Mouse (Mus musculus) lung, postnatal 25 days (tissue): ENCODE measurements at regions not wholly inside any gene's neighbourhood (a gene's known extent, or its start where the extent isn't known, plus 50 kb on each side); places are given as distances from the start of the nearest gene placed in this dataset.

Source experiments
- DNase-seq: peaks from one replicate; pipeline ENCODE4 v3.0.0; 2022; ENCODE audit warnings: low spot score

DNA sequence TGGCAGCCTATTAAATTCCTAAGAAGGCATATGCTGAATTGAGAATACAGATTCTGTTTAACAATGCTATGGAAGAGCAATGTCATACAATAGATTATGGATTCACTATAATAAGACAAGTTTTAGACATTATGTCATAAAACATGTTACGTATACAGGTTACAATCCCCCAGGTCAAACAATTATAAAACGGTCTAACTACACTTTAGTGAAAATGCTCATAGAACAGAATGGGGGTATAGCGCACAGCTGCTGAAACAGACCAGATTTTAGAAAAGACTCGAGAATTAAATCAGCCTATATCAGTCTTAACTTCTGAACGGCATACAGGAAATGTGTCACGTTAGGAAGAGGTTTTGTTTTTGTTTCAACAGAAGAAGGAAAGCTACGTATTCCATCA is 660.5 kb upstream of the Sel1l start:
- DNase-seq, result no peak

DNA sequence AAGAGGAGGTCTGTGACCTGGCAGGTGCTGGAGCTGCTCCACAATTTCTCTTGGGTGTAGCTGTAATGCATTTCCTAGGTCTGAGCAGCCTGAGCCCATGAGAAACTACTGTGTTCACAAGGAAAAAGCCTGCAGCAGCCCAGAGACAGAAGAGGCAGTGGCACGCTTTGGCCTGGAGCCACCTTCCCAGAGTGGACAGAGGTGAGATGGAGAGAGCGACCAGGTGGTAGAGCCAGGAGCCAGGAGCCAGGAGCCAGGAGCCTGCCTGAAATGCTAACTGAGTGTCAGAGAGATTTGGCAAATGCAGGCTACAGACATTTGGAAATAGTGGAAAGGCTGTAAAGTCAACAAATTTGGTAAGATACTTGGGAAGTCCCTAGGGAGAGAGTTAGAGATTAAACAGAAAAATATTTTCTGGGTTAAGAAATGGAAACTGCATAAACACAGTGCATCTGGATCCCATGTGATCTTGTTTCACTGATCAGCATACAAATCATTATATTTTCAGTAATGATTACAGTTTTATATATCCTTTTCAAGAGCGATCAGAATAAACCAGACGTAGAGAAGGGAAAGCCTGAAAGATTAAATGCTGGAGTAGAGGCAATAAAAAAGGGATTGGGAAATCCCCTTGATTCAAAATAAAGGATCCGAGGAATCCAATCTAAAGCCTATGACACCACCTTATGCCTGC is 660.0 kb upstream of the Sel1l start:
- DNase-seq, result no peak

GRCm38 (mm10) chr12:92483984-92484383 is 635.0 kb upstream of the Sel1l start:
- DNase-seq, result no peak

GRCm38 (mm10) chr12:92474293-92475062 is 625.5 kb upstream of the Sel1l start:
- DNase-seq, result no peak

GRCm38 (mm10) chr12:92451110-92451818 is 602.3 kb upstream of the Sel1l start:
- DNase-seq, result no peak

GRCm38 (mm10) chr12:92418458-92418857 is 569.5 kb upstream of the Sel1l start:
- no peak for DNase-seq

DNA sequence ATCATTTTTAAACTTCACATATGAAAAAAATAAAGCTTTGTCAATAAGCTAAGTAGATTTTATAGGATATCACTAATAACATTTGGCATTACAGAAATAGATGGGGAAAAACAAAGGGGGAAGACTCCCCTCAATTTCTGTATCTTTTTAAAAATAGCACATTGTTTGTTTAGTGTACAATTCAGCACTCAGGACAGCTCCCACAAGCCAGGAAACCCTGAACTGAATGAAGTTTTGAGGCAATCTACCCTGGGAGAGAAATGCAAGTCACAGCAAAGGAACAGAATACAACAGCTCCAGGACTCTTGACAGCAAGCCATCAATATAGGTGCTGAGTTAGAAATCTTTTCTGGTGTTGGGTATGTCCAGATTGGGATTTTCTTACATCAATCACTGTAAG is 556.5 kb upstream of the Sel1l start:
- DNase-seq, result no peak

DNA sequence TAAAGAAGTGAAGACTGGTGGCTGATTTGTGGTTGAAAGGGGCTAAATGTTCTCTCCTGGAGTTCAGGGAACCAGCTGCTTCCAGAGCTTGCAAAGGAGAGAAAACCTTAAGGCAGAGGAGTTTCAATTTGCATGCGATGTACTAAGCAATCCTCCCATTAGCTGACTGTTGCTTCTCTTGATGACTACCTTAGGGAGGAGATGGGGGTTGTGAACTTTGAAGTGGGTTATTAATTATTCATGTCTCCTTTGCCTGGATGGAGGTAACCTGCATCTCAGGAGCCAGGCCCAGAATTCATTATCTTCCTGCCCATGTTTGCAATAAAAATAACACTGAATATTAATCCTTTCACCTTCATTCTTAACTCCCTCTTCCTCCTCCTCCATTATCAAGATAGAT is 552.0 kb upstream of the Sel1l start:
- DNase-seq, result no peak

DNA sequence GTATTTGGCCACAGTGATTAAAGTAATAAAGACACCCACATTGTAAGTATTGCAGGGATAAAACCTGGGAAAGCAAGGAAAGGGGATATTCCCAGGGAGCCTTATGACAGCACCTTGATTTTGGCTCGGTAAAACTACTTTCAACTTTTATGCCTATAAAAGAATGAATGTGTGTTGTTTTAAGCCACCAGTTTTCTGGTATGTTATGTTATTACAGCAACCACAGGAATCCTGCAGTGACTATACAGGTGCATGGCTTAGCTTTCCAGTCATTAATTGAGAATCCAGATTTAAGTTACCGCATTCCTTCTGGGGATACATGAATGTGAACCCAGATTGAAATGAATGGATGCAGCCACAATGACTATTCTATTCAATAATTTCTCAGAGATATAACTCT is 537.2 kb upstream of the Sel1l start:
- no peak for DNase-seq

GRCm38 (mm10) chr12:92384266-92384937 is 535.4 kb upstream of the Sel1l start:
- DNase-seq, result no peak

GRCm38 (mm10) chr12:92379130-92379529 is 530.2 kb upstream of the Sel1l start:
- DNase-seq, result no peak

GRCm38 (mm10) chr12:92365926-92366325 is 517.0 kb upstream of the Sel1l start:
- DNase-seq, result no peak

- no peak for DNase-seq
Measured at GRCm38 (mm10) chr12:92353386-92354257, 504.7 kb upstream of the Sel1l start.

- DNase-seq, result no peak
Measured at GRCm38 (mm10) chr12:92318241-92318640, 469.3 kb upstream of the Sel1l start.

- no peak for DNase-seq
Measured at GRCm38 (mm10) chr12:92317609-92318008, 468.7 kb upstream of the Sel1l start.

DNA sequence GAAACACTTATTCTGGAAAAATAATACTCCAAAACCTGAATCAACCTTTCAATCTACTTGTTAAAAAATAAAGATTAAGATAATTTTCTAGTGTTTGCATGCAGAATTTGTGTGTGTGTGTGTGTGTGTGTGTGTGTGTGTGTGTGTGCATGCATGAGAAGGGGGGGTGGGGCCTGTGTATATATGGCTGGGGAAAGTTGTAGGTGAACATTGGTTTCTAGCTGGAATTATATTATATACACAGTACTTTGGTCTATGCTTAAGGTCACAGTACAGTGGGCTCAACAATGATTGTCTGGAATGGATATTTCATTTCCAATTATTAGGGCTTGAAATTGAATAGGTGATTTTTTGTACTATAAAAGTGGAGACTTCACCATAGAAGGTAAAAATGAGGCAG is 467.3 kb upstream of the Sel1l start:
- DNase-seq, result no peak

DNA sequence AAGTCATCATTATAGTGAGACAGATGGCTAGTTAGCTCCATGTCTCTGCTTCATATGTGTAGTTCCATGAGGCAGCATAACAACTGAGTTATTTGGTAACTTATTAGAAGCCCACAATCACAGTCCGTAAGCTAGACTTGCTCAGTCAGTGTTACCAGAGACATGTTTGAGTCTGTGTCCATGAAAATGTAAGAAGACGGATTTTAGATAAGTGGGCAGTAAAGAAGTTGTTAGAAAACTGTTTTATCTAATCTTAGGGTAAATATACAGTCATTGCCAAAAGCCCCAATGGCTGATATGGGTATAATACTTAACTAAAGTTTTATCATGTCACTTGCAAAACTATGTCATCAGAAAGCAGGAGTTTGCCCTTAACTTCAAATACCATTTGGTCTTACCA is 466.9 kb upstream of the Sel1l start:
- no peak for DNase-seq

- DNase-seq, result peak; percentile 37
Measured at GRCm38 (mm10) chr12:92302951-92303591, 454.1 kb upstream of the Sel1l start.

DNA sequence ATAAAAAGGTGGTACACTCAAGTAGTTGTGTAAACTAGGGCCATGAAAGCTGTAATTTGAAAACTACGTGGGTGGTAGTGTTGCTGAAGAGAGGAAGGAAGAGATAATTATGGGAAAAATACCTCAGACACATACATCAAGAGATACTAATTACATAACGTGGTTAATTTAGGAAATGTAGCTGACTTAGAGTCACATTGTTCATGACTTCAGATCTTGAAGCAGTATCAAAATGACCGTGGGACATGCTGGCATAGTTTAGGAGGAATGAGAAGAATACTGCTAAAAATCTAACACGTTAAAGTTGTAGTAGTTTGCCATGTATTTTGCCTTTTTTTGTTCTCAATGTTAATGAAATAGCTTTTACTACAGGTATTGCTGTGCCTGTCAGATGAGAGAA is 445.9 kb upstream of the Sel1l start:
- no peak for DNase-seq

DNA sequence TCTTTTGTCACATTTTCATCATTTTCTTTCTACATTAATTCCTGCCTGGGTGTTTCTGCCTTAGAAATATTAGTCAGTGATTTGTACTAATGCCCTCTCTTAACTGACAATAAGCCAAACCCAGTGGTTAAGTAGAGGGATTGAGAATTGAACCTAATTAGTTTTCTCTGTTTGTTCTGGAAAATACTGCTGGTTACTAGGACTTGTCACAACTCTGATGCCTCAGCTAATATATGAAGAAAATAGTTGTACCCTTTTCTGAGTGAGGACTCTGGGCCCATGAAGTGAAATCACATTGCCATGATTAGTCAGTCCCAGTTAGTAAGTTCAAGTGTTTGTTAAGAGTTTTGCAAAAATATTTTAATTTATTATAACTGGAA is 444.4 kb upstream of the Sel1l start:
- no peak for DNase-seq
